Mouse (Mus musculus) B cell, adult 2 months (primary cell): ENCODE results near the gene Magel2.

Source experiments
- DNase-seq, 2 experiments: peaks; one replicate each; pipeline ENCODE4 v3.0.0; 2022

The Magel2 gene

GRCm38 (mm10) chr7:62376510-62377304 is at the start of gene Magel2:
Gene Magel2 (plus strand): TSS chr7:62377010.
- no peak for DNase-seq

- DNase-seq = no peak
Observed at GRCm38 (mm10) chr7:62345411-62345810, 31.4 kb upstream of the Magel2 start.

GRCm38 (mm10) chr7:62346269-62346668 is 30.5 kb upstream of the Magel2 start, which contains the start of gene Ndn:
Gene Ndn (plus strand): TSS chr7:62346569.
- DNase-seq = no peak

GRCm38 (mm10) chr7:62348106-62348803 is 28.6 kb upstream of the Magel2 start:
- no peak for DNase-seq

- no peak for DNase-seq
Observed at GRCm38 (mm10) chr7:62348804-62349190, 28.0 kb upstream of the Magel2 start.

- no peak for DNase-seq
Observed at GRCm38 (mm10) chr7:62351266-62351665, 25.5 kb upstream of the Magel2 start.

- DNase-seq = no peak
Observed at GRCm38 (mm10) chr7:62365039-62365636, 11.7 kb upstream of the Magel2 start.

- DNase-seq = no peak
Observed at GRCm38 (mm10) chr7:62366730-62367129, 10.1 kb upstream of the Magel2 start.

- no peak for DNase-seq
Observed at GRCm38 (mm10) chr7:62375658-62376057, 1.2 kb upstream of the Magel2 start.

- no peak for DNase-seq
Observed at GRCm38 (mm10) chr7:62377313-62377712, 503 bp downstream of the Magel2 start.

- DNase-seq = no peak
Observed at GRCm38 (mm10) chr7:62378529-62378928, 1.7 kb downstream of the Magel2 start.

- no peak for DNase-seq
Observed at GRCm38 (mm10) chr7:62382391-62382790, 5.6 kb downstream of the Magel2 start.

GRCm38 (mm10) chr7:62388291-62388690 is 11.5 kb downstream of the Magel2 start:
- no peak for DNase-seq

- no peak for DNase-seq
Observed at GRCm38 (mm10) chr7:62392202-62392601, 15.4 kb downstream of the Magel2 start.

- DNase-seq = no peak
Observed at GRCm38 (mm10) chr7:62406573-62407050, 29.8 kb downstream of the Magel2 start.

GRCm38 (mm10) chr7:62407803-62408202 is 31.0 kb downstream of the Magel2 start:
- no peak for DNase-seq

GRCm38 (mm10) chr7:62415222-62415621 is 38.4 kb downstream of the Magel2 start:
- DNase-seq = no peak

- no peak for DNase-seq
Observed at GRCm38 (mm10) chr7:62416173-62416572, 39.4 kb downstream of the Magel2 start.

- DNase-seq = no peak
Observed at GRCm38 (mm10) chr7:62418346-62418745, 41.5 kb downstream of the Magel2 start.

- no peak for DNase-seq
Observed at GRCm38 (mm10) chr7:62419105-62419492, 42.3 kb downstream of the Magel2 start.

GRCm38 (mm10) chr7:62419493-62420360 is 42.9 kb downstream of the Magel2 start, which contains the start of gene Mkrn3:
Gene Mkrn3 (minus strand): TSS chr7:62420139.
- peak; percentile 5 to 19 for DNase-seq

- DNase-seq = no peak
Observed at GRCm38 (mm10) chr7:62420566-62420965, 43.8 kb downstream of the Magel2 start.

- no peak for DNase-seq
Observed at GRCm38 (mm10) chr7:62423210-62423609, 46.4 kb downstream of the Magel2 start.
